Mouse (Mus musculus) testis, adult 10 weeks (tissue): Measurements from ENCODE around the gene Klf17. TPM values are rescaled to one million over a fixed set of nuclear protein-coding genes. Genes with fewer than 3 reads are reported as not detected.

Experiments
- polyA plus RNA-seq: library from polyadenylated mRNA; stranded (reverse); fragments of 350-450 nt; fragmentation: Illumina TruSeq; extraction: RNeasy Lipid Tissue Mini Kit (QIAGEN cat#74804); gene quantifications from one replicate; pipeline ENCODE4 v1.2.3, GENCODE M21; 2014; ENCODE audit warnings: low read depth, low replicate concordance

Klf17 gene
- 14.5 TPM for polyA plus RNA-seq

DNA sequence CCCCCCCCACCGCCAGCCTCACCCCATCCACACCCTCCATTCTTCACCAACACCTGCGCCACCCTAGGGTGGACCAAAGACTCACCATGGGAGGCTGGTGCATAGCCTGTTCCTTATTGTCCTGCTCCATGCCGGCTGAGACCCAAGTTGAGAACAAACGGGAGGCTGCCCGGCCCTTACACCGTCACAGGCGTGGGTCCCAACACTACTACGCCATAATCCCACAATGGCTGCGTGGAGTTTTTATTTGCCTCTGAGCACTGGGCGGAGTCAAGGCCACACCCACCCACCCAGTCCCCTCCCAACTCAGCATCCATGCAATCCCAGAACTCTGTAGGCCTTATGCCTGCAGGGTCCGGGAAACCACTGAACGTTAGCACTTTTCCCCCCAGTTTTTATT is at the start of gene Klf17:
Gene Klf17 (minus strand): TSS at position 233 of the 400 bp plus-strand sequence.

DNA sequence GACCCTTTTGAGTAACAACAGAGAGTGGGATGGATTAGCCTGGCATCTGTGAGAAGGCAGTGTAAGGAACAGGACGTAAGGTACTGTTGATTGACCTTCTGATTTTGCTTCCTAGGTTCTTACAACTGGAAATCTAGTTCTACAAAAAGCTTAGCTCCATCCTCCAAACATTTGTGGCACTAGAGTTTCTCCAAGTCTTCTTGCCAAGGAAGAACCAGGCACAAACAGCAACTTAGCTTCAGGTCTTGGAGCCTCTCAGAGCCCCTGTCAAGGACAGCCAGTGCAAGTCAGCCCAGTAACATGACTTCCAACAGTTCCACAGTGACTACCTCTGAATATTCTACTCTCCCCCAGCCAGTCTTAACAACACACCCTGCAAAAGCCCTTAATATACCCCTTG is 41.3 kb downstream of the Klf17 start, which contains the start of gene Gm12845:
Gene Gm12845 (plus strand): TSS at position 301 of the 400 bp plus-strand sequence.

Other genes starting within 250 kb of the Klf17 start
- gene Eri3, start 215.3 kb downstream of the Klf17 start, polyA plus RNA-seq = 27.3 TPM
- 3.0 TPM for gene Dmap1, start 83.4 kb downstream of the Klf17 start, polyA plus RNA-seq
- not detected for gene Gm12845, start 41.2 kb downstream of the Klf17 start, polyA plus RNA-seq
- 0.34 TPM for gene Slc6a9, start 68.9 kb upstream of the Klf17 start, polyA plus RNA-seq
- 6.1 TPM for gene Ccdc24, start 106.9 kb upstream of the Klf17 start, polyA plus RNA-seq
- gene B4galt2, start 117.8 kb upstream of the Klf17 start, polyA plus RNA-seq = 0.81 TPM
- 30.7 TPM for gene Atp6v0b, start 121.7 kb upstream of the Klf17 start, polyA plus RNA-seq
- 1.7 TPM for gene Dph2, start 126.4 kb upstream of the Klf17 start, polyA plus RNA-seq
- gene Ipo13, start 149.4 kb upstream of the Klf17 start, polyA plus RNA-seq = 18.1 TPM
- 1.4 TPM for gene Artn, start 164.1 kb upstream of the Klf17 start, polyA plus RNA-seq